Mouse (Mus musculus) mouse embryonic stem cell (cell line): Measurements from ENCODE around the gene Npw.

ENCODE experiments used
- in situ Hi-C, 2 experiments: fragments of 300-500 bp; cut with MboI; formaldehyde crosslinking; loops; 1 replicate in 1 of 2; 3 replicates in 1 of 2; pipeline ENCODE4 v1.14.3; 2019 to 2020; ENCODE audit warnings: low sequenced_read_pairs in 2 of 2, low pct_unique_long_range_greater_than_20kb in 1 of 2, mixed read lengths in 1 of 2; ENCODE audit not compliant: unreplicated experiment in 1 of 2

The Npw gene

DNA sequence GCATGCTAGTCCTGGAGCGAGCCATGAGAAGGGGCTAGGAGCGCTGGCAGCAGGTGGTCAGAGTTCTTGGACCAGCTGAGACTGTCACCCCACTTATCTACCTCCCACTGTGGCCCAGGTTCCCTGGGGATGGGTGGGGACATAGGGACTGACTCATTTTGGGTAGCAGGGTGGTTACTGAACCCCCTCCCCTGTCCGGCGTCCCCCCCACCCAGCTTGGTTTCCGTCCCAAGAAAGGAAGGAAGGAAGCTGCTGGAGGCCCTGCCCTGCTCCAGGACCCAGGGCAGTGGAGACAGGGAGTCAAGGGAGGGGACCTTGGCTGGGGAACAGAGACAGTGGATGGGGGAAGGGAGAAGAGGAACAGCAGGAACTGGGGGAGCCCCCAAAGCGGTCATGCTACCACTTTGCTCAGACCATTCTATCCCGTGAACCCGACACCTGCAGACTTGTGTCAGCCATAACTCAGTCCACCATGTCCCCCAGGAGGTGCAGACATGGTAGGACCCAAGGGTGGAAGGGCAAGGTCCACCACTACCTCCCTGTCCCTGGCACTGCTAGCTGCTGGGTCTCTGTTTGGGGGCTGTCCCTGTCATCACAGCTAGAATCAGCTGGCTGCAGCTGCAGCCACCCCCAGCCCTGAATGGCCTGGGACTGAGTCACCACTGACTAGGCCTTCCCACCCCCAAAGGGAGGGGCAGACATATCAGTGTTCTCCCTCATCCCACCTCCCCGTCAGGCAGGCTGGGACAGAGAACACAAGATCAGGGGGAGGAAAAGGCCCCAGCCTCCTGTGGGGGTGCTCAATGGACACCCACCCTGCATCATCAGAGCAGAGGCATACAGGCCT, 13.2 kb downstream of the Npw start:
- in situ Hi-C loops, result no loop called here

- in situ Hi-C loops, result no loop called here
These were observed 14.1 kb downstream of the Npw start for GRCm38 (mm10) chr17:24644030-24644715.

GRCm38 (mm10) chr17:24642791-24643343, 15.4 kb downstream of the Npw start:
- in situ Hi-C loops, result no loop called here

- in situ Hi-C loops, result no loop called here
These were observed 16.3 kb downstream of the Npw start for GRCm38 (mm10) chr17:24641944-24642343.

GRCm38 (mm10) chr17:24640581-24640980, 17.7 kb downstream of the Npw start:
- in situ Hi-C loops, result no loop called here

- in situ Hi-C loops, result no loop called here
These were observed 18.1 kb downstream of the Npw start for GRCm38 (mm10) chr17:24640119-24640518.

GRCm38 (mm10) chr17:24639571-24639988, 18.7 kb downstream of the Npw start:
- in situ Hi-C loops, result no loop called here

GRCm38 (mm10) chr17:24638840-24639239, 19.4 kb downstream of the Npw start:
- in situ Hi-C loops, result no loop called here

DNA sequence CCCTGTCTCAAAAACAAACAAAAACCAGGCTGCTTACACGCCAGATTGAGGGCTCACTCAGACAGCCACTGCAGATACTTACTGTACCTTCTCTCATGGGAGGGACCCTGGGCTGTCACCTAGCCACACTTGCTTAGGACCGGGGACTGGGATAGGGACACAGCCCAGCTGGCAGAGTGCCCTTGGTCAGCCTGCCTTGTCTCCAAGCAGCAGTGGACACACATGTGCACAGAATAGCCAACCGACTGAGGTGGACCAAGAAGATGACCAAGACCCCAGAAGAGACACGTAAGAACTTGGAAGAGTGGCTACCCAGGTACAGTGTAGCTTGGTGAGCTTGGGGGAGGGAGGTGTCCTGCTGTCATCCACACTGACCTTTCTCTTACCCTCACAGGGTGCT, 20.0 kb downstream of the Npw start:
- in situ Hi-C loops, result no loop called here

GRCm38 (mm10) chr17:24636781-24637481, 21.3 kb downstream of the Npw start:
- in situ Hi-C loops, result no loop called here

GRCm38 (mm10) chr17:24635694-24636093, 22.6 kb downstream of the Npw start:
- in situ Hi-C loops, result no loop called here

GRCm38 (mm10) chr17:24635024-24635423, 23.2 kb downstream of the Npw start:
- in situ Hi-C loops, result no loop called here

- in situ Hi-C loops, result no loop called here
These were observed 24.4 kb downstream of the Npw start for GRCm38 (mm10) chr17:24633831-24634230.

GRCm38 (mm10) chr17:24632813-24633449, 25.3 kb downstream of the Npw start:
- in situ Hi-C loops, result no loop called here

DNA sequence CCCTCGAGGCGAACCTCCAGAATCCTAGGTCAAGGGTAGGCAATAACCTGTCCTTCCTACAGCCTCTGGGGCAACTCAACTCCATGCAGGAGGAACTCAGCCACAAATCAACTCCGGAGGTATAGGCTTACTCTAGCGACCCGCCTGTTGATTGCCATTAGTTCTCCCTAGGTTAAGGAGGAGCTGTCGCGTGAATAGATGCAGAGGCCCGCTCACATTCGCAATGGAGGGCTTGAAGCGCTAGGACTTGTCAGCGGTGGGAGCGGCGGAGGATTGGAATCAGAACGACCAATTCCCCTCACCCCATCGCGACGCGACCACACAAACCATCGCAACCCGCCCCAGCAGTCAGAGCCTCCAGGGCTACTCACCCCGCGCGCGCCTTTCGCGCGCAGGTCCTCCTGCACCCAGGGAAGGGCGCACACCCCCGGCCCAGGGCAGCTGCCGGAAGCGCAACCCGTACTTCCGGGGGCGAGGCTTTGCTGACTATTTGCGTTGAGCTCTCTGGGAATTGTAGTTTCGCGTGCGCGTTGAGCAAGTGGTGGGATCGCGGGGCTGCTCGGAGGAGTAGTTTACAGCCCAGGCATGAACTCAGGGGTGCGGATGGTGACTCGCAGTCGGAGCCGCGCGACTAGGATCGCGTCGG, 26.0 kb downstream of the Npw start, which contains the start of the genes Tsc2 and Nthl1:
TSS of gene Tsc2 (minus strand) at position 464 of the 646 bp plus-strand sequence.
TSS of gene Nthl1 (plus strand) at position 514 of the 646 bp plus-strand sequence.
- in situ Hi-C loops, result no loop called here

GRCm38 (mm10) chr17:24630072-24630471, 28.2 kb downstream of the Npw start:
- in situ Hi-C loops, result no loop called here

DNA sequence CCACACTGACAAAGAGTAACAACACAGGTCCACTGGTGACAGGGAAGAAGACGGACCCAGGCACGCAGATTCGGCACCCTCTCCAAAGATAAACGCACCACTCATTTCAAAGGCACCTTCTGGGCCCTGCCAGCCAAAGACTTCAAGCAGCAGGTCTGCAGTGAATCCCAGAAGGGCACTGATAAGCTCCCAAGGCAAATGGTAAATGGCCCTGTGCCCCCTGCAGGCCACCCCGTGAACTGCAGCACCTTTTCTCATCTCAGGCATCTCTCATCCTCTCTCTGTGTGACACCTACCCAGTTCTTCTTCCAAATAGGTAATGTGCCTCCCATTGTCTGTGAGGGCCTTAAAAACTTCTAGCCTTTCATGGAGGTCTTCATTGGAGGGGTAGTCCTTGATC, 29.6 kb downstream of the Npw start:
- in situ Hi-C loops, result loop anchor here in 1 of 2 experiments (5.0 kb wide), 1 partner anchor 36 kb away; no protein-coding TSS in a partner anchor

DNA sequence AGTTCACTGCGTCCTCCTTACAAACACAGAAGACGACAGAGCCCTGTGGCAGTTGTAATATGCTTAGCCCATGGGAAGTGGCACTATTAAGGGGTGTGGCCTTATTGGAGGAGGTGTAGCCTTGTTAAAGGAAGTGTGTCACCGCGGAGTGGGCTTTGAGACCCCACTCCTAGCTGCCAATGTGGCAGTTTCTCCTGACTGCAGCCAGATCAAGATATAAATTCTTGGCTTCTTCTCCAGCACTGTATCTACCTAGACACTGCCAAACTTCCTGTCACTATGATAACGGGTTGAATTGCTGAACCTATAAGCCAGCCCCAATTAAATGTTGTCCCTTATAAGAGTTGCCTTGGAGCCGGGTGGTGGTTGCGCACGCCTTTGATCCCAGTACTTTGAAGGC, 32.8 kb downstream of the Npw start:
- in situ Hi-C loops, result loop anchor here in 1 of 2 experiments (5.0 kb wide), 1 partner anchor 33 kb away; no protein-coding TSS in a partner anchor
